Mouse (Mus musculus) neural tube, embryonic 12.5 days (tissue): ENCODE measurements around the gene Fads3. TPM values are rescaled to one million over a fixed set of nuclear protein-coding genes. Genes with fewer than 3 reads are reported as not detected.
A peak's percentile ranks its signal among the peaks of the same experiment; 100 is the strongest.

ENCODE experiments used
- ATAC-seq: fragments of 200-750 bp; cut with Nextera tagmentation; 2 replicates; pipeline ENCODE4 v1.8.0; 2017; ENCODE audit warnings: low read depth, mild to moderate bottlenecking, moderate TSS enrichment, moderate library complexity; ENCODE audit not compliant: low FRiP score
- H3K27ac ChIP-seq: fragments of 300-500 bp; sonication (generic); 2 replicates; pipeline ENCODE4 v1.5.1; 2016
- H3K27me3 ChIP-seq: fragments of 300-500 bp; sonication (generic); replicated peaks from 2 replicates; pipeline ENCODE4 v1.6.1; 2016; ENCODE audit warnings: mild to moderate bottlenecking
- H3K36me3 ChIP-seq: fragments of 300-500 bp; sonication (generic); 2 replicates; pipeline ENCODE4 v1.6.1; 2016; ENCODE audit warnings: mild to moderate bottlenecking
- H3K4me1 ChIP-seq: fragments of 300-500 bp; sonication (generic); 2 replicates; pipeline ENCODE4 v1.6.1; 2016
- H3K4me2 ChIP-seq: fragments of 300-500 bp; sonication (generic); replicated peaks from 2 replicates; pipeline ENCODE4 v1.6.1; 2016; ENCODE audit warnings: mild to moderate bottlenecking
- H3K4me3 ChIP-seq: fragments of 300-500 bp; sonication (generic); 2 replicates; pipeline ENCODE4 v1.5.1; 2016
- H3K9ac ChIP-seq: fragments of 300-500 bp; sonication (generic); 2 replicates; pipeline ENCODE4 v1.6.1; 2016; ENCODE audit warnings: mild to moderate bottlenecking
- H3K9me3 ChIP-seq: fragments of 300-500 bp; sonication (generic); 2 replicates; pipeline ENCODE4 v1.6.1; 2016; ENCODE audit warnings: mild to moderate bottlenecking
- WGBS: fragments of 180-500 bp; shearing (Covaris S2); methylation state at CpG from one replicate; pipeline ENCODE4 v1.1.7; 2016; 5-methylcytosine and 5-hydroxymethylcytosine counted together
- polyA plus RNA-seq: library from polyadenylated mRNA; unstranded; fragments of >200 nt; fragmentation: Nextera tagmentation; extraction: Ambion mirVana; gene quantifications from 2 replicates; pipeline ENCODE4 v1.2.1, GENCODE M21; 2016

Gene Fads3
- polyA plus RNA-seq, 1 experiment from 2014 or later = 13.3 TPM

DNA sequence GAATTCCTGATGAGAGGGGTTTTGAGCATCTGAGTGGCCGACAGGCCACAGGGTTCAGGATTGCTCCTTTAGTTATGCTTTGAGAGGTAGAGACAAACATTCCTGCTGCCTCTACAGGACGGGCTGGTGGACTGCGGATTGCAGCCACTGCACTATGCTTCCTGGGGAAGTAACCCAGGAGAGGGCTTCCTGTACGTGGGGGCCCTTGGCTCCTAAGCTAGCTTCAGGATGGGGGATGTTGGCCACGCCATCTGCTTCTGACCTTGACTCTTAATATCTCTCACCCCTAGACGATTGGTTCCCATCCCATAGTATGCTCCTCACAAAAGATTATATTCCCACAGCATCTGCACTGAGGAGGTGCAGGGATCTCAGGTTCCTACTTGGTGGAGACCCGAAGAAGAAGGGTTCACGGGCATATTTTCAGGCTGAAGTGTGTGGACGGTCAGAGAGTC, 18.0 kb upstream of the Fads3 start:
- Histone ChIP-seq H3K9me3 (no peaks in the 10 kb centered on the region), H3K27ac (no peak overlapping the region), H3K4me1 (peaks cover 21% of the 10 kb centered on the region), H3K27me3 (0 out of 2 replicates have a peak, but pooled peaks cover 11% of the 10 kb centered on the region), H3K9ac (no peak overlapping the region), H3K4me2 (no peak overlapping the region), H3K4me3 (no peak overlapping the region), H3K36me3 (peaks cover 10% of the 10 kb centered on the region; the same call in 1 of the 2 replicates)
- ATAC-seq = no peak
- 74% methylated on average over 9 of the region's 9 CpGs for WGBS

DNA sequence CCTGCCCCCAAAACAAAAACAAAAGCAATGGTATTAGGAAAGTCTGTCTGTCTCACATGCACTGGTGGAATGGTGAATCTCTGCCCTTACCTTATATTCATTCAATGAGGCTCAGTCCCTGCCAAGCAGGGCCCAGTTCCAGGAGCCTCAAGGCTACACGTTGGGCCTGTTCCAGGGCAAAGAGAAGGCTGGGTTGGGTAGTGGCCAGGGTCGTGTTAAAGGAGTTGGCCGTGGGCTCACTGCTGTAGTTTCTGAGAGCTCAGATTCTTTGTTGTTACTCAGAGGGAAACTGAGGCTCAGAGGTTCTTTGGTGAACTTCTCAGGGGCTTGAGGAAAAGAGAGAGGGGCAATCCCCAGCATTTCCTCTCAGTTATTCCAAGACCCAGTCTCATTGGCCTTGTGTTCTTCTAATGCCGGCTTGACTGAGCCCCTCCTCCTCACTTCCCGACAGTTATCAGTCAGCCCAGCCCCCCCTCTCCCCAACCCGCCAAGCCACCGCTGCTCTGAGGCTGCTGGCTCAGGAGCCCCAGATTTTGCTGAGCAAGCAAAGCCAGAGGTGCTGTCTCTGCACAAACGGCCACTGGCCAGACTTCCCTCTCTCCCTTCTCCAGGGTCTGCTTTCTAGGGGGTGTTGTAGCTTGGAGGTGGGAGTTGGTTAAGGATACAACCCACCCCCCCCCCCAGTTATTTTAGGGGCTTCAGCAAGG, 16.0 kb upstream of the Fads3 start:
- H3K9me3 ChIP-seq = no peaks in the 10 kb centered on the region
- H3K4me2 ChIP-seq = no peak overlapping the region
- H3K36me3 ChIP-seq = peaks cover 10% of the 10 kb centered on the region; the same call in 1 of the 2 replicates
- 26% methylated on average over 8 of the region's 8 CpGs for WGBS
- 0 out of 2 replicates have a peak, but pooled peaks cover 3% of the 10 kb centered on the region for H3K27me3 ChIP-seq
- peaks cover 9% of the 10 kb centered on the region; the same call in 1 of the 2 replicates for H3K4me1 ChIP-seq
- no peak overlapping the region for H3K4me3 ChIP-seq
- no peak overlapping the region for H3K9ac ChIP-seq
- ATAC-seq = no peak
- H3K27ac ChIP-seq = no peak overlapping the region

- Histone ChIP-seq H3K27ac (no peak overlapping the region), H3K9me3 (no peaks in the 10 kb centered on the region), H3K4me1 (peaks cover 4% of the 10 kb centered on the region), H3K36me3 (peaks cover 10% of the 10 kb centered on the region; the same call in 1 of the 2 replicates), H3K4me3 (no peak overlapping the region), H3K27me3 (no peaks in the 10 kb centered on the region), H3K9ac (no peak overlapping the region), H3K4me2 (no peak overlapping the region)
- ATAC-seq = no peak
- 90% methylated on average over 2 of the region's 2 CpGs for WGBS
These were observed 11.6 kb upstream of the Fads3 start for GRCm38 (mm10) chr19:10029746-10030145.

DNA sequence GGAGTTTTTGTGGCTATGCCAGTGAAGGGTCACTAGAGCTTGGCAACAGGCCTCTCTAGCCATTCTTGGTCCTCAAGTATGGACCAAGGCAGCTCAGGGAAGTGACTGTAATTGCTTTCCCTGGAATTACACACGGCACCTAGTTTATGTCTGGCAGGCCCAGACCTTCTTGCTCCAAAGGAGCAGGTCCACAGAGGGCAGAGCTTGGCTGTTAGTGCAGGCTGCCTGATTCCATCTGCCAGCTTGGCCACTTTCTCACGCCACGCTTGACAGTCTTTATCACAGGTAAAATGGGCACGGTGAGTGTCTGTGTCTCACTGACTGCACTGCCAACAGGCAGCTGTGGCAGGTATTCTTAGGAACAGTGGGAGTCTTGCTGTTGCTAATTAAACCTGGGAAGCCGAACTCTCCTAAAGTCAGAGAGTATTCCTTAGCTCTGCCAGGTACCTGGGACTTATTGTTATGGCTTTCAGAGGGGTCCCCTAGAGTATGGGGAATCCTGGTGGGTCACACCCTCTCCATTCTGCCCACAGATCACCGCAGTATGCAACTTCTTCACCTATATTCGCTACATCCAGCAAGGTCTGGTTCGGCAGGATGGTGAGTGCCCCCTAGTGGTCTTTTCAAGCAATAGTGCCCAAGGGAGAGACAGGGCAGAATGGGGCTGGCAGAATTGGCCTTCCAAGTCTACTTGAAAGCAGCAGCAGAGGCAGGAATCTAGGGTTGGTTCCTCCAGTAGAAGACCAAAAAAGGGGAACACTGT, 8.0 kb upstream of the Fads3 start:
- H3K27ac ChIP-seq = no peak overlapping the region
- ATAC-seq = 0 out of 2 replicates have a peak, but pooled peaks have one; percentile 52

GRCm38 (mm10) chr19:10034356-10034755, 7.0 kb upstream of the Fads3 start:
- Histone ChIP-seq H3K27ac (no peak overlapping the region), H3K27me3 (no peaks in the 10 kb centered on the region), H3K4me1 (no peaks in the 10 kb centered on the region; the same call in 1 of the 2 replicates), H3K36me3 (no peaks in the 10 kb centered on the region), H3K9ac (no peak overlapping the region), H3K9me3 (no peaks in the 10 kb centered on the region), H3K4me3 (no peak overlapping the region), H3K4me2 (no peak overlapping the region)
- WGBS = 88% methylated on average over 5 of the region's 5 CpGs
- ATAC-seq = no peak

More for the DNA sequence above, 8.0 kb upstream of the Fads3 start:
- Histone ChIP-seq H3K9ac (no peak overlapping the region), H3K4me3 (no peak overlapping the region), H3K36me3 (no peaks in the 10 kb centered on the region), H3K9me3 (no peaks in the 10 kb centered on the region), H3K27me3 (no peaks in the 10 kb centered on the region), H3K4me1 (no peaks in the 10 kb centered on the region; the same call in 1 of the 2 replicates), H3K4me2 (no peak overlapping the region)
- 42% methylated on average over 8 of the region's 8 CpGs for WGBS

GRCm38 (mm10) chr19:10034785-10035447, 6.5 kb upstream of the Fads3 start:
- WGBS = 64% methylated on average over 8 of the region's 8 CpGs
- ATAC-seq = peak; percentile 74
- Histone ChIP-seq H3K9ac (no peak overlapping the region), H3K4me1 (no peaks in the 10 kb centered on the region; the same call in 1 of the 2 replicates), H3K9me3 (no peaks in the 10 kb centered on the region), H3K4me2 (no peak overlapping the region), H3K36me3 (no peaks in the 10 kb centered on the region), H3K4me3 (no peak overlapping the region), H3K27me3 (no peaks in the 10 kb centered on the region), H3K27ac (no peak overlapping the region)

DNA sequence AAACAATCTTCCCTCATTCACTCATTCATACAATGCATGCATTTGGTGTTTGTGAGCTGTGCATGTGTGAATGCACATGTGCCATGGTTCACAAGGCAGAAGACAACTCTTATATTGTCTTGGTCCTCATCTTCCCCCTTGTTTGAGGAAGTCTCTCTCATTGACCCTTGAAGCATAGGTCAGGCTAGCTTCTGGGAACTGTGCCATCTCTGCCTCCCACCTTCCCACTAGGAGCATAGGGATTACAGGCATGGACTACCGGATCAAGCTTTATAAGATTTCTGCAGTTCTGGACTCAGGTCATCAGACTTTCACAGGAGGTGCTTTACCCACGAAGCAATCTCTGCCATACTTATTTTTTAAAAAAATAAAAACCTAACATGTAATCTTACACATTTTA, 3.8 kb upstream of the Fads3 start:
- Histone ChIP-seq H3K36me3 (no peaks in the 10 kb centered on the region), H3K27ac (no peak overlapping the region), H3K9ac (no peak overlapping the region), H3K4me1 (peaks cover 18% of the 10 kb centered on the region), H3K4me3 (no peak overlapping the region), H3K4me2 (no peak overlapping the region), H3K9me3 (no peaks in the 10 kb centered on the region), H3K27me3 (peaks cover 3% of the 10 kb centered on the region; the same call in 1 of the 2 replicates)
- no peak for ATAC-seq
- WGBS = 72% methylated on average over 2 of the region's 2 CpGs

DNA sequence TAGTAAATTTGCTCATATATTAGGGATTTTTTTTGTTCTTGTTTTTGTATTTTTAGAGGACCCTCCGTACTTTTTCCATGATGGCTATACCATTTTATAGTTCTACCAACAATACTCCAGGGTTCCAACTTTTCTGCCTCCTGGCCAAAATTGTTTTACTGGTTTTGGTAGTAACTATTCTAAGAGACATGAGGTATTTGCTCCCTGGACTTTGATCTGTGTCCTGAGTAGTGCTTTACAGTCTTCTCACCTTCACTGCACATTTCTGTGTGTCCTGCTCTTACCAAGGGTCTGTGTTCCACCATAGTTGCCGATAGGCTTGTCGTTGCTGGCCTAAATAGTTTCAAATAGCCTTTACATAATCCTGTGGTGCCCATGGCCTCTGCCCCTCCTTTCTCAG, 3.0 kb upstream of the Fads3 start:
- H3K36me3 ChIP-seq = no peaks in the 10 kb centered on the region
- H3K9me3 ChIP-seq = no peaks in the 10 kb centered on the region
- no peak overlapping the region for H3K4me3 ChIP-seq
- no peak for ATAC-seq
- H3K4me1 ChIP-seq = peaks cover 18% of the 10 kb centered on the region
- 87% methylated on average over 3 of the region's 3 CpGs for WGBS
- H3K4me2 ChIP-seq = no peak overlapping the region
- no peak overlapping the region for H3K27ac ChIP-seq
- no peak overlapping the region for H3K9ac ChIP-seq
- peaks cover 3% of the 10 kb centered on the region; the same call in 1 of the 2 replicates for H3K27me3 ChIP-seq

- Histone ChIP-seq H3K9me3 (no peaks in the 10 kb centered on the region), H3K9ac (no peak overlapping the region), H3K4me1 (peaks cover 18% of the 10 kb centered on the region), H3K27ac (no peak overlapping the region), H3K27me3 (peaks cover 3% of the 10 kb centered on the region; the same call in 1 of the 2 replicates), H3K4me3 (no peak overlapping the region), H3K36me3 (no peaks in the 10 kb centered on the region), H3K4me2 (no peak overlapping the region)
- WGBS = 26% methylated on average over 3 of the region's 3 CpGs
- ATAC-seq = no peak
These were observed 2.5 kb upstream of the Fads3 start for GRCm38 (mm10) chr19:10038910-10039309.

GRCm38 (mm10) chr19:10039615-10040014, 1.8 kb upstream of the Fads3 start:
- no peak overlapping the region for H3K4me2 ChIP-seq
- 87% methylated on average over 2 of the region's 2 CpGs for WGBS

GRCm38 (mm10) chr19:10040866-10041387, 442 bp upstream of the Fads3 start:
- Histone ChIP-seq H3K4me1 (peaks cover 18% of the 10 kb centered on the region), H3K36me3 (no peaks in the 10 kb centered on the region), H3K4me2 (peak overlapping the region; percentile 99), H3K9ac (peak overlapping the region; percentile 74), H3K27ac (no peak overlapping the region), H3K4me3 (peak overlapping the region; percentile 55), H3K9me3 (no peaks in the 10 kb centered on the region), H3K27me3 (peaks cover 3% of the 10 kb centered on the region; the same call in 1 of the 2 replicates)
- ATAC-seq = peak; percentile 49
- WGBS = 8% methylated on average over 20 of the region's 20 CpGs

More at GRCm38 (mm10) chr19:10039615-10040014, 1.8 kb upstream of the Fads3 start:
- Histone ChIP-seq H3K4me1 (peaks cover 18% of the 10 kb centered on the region), H3K27me3 (peaks cover 3% of the 10 kb centered on the region; the same call in 1 of the 2 replicates), H3K27ac (no peak overlapping the region), H3K9me3 (no peaks in the 10 kb centered on the region), H3K36me3 (no peaks in the 10 kb centered on the region), H3K4me3 (no peak overlapping the region), H3K9ac (no peak overlapping the region)
- no peak for ATAC-seq
